Mouse (Mus musculus) erythroblast, embryonic 14.5 days (primary cell): ENCODE measurements around the gene Gpsm3. TPM values are rescaled to one million over a fixed set of nuclear protein-coding genes. Genes with fewer than 3 reads are reported as not detected.

ENCODE experiments used
- H3K27me3 ChIP-seq: 2 replicates; pipeline ENCODE4 v1.6.1; 2012; ENCODE audit warnings: inconsistent platforms; ENCODE audit not compliant: control insufficient read depth
- H3K36me3 ChIP-seq: 2 replicates; pipeline ENCODE4 v1.6.1; 2012; ENCODE audit warnings: mild to moderate bottlenecking, inconsistent platforms; ENCODE audit not compliant: control insufficient read depth
- H3K4me1 ChIP-seq: 2 replicates; pipeline ENCODE4 v1.6.1; 2012; ENCODE audit warnings: inconsistent platforms; ENCODE audit not compliant: control insufficient read depth
- H3K4me3 ChIP-seq: replicated peaks from 2 replicates; pipeline ENCODE3; 2012; ENCODE audit warnings: moderate library complexity, mild to moderate bottlenecking, inconsistent platforms
- H3K9me3 ChIP-seq: 2 replicates; pipeline ENCODE4 v1.6.1; 2012; ENCODE audit warnings: low read length, inconsistent platforms, mixed read lengths; ENCODE audit not compliant: control insufficient read depth
- GATA1 ChIP-seq: IDR thresholded peaks from 2 replicates; pipeline ENCODE4 v1.6.1; 2012; ENCODE audit warnings: low read length, inconsistent platforms, mixed read lengths
- TAL1 ChIP-seq: IDR thresholded peaks from 3 replicates; pipeline ENCODE4 v1.6.1; 2012; ENCODE audit warnings: low read length, inconsistent platforms, mixed read lengths
- polyA plus RNA-seq: library from polyadenylated mRNA; stranded (reverse); fragments of >175 nt; gene quantifications from 2 replicates; pipeline ENCODE4 v1.2.3, GENCODE M21; 2012

Gene Gpsm3
- polyA plus RNA-seq, 1 experiment: 1.2 TPM

- Histone ChIP-seq H3K4me3 (no peak overlapping the region), H3K36me3 (no peaks in the 10 kb centered on the region), H3K9me3 (0 out of 2 replicates have a peak, but pooled peaks cover 3% of the 10 kb centered on the region), H3K4me1 (no peaks in the 10 kb centered on the region), H3K27me3 (peaks cover 9% of the 10 kb centered on the region)
- TF ChIP-seq TAL1 (no peak), GATA1 (no peak)
These were observed 17.2 kb upstream of the Gpsm3 start for GRCm38 (mm10) chr17:34572361-34572760.

GRCm38 (mm10) chr17:34576577-34576976 is 13.0 kb upstream of the Gpsm3 start:
- Histone ChIP-seq H3K9me3 (0 out of 2 replicates have a peak, but pooled peaks cover 3% of the 10 kb centered on the region), H3K36me3 (no peaks in the 10 kb centered on the region), H3K4me3 (no peak overlapping the region), H3K4me1 (no peaks in the 10 kb centered on the region), H3K27me3 (no peaks in the 10 kb centered on the region)
- no peak for TF ChIP-seq GATA1
- TF ChIP-seq TAL1: no peak

GRCm38 (mm10) chr17:34578070-34578469 is 11.5 kb upstream of the Gpsm3 start:
- Histone ChIP-seq H3K36me3 (no peaks in the 10 kb centered on the region), H3K27me3 (no peaks in the 10 kb centered on the region)
- no peak for TF ChIP-seq TAL1
- TF ChIP-seq GATA1: no peak

GRCm38 (mm10) chr17:34582528-34582927 is 7.1 kb upstream of the Gpsm3 start:
- peaks cover 11% of the 10 kb centered on the region for H3K27me3 ChIP-seq
- TF ChIP-seq TAL1: no peak
- TF ChIP-seq GATA1: no peak
- no peaks in the 10 kb centered on the region for H3K36me3 ChIP-seq
- peaks cover 12% of the 10 kb centered on the region for H3K4me1 ChIP-seq
- H3K4me3 ChIP-seq: no peak overlapping the region
- H3K9me3 ChIP-seq: no peaks in the 10 kb centered on the region

More at GRCm38 (mm10) chr17:34578070-34578469, 11.5 kb upstream of the Gpsm3 start:
- Histone ChIP-seq H3K9me3 (no peaks in the 10 kb centered on the region), H3K4me3 (no peak overlapping the region), H3K4me1 (no peaks in the 10 kb centered on the region)

GRCm38 (mm10) chr17:34583397-34583796 is 6.2 kb upstream of the Gpsm3 start:
- Histone ChIP-seq H3K9me3 (no peaks in the 10 kb centered on the region), H3K27me3 (peaks cover 11% of the 10 kb centered on the region), H3K36me3 (no peaks in the 10 kb centered on the region), H3K4me3 (no peak overlapping the region), H3K4me1 (peaks cover 20% of the 10 kb centered on the region)
- TF ChIP-seq TAL1 (no peak), GATA1 (no peak)

- peaks cover 24% of the 10 kb centered on the region for H3K4me1 ChIP-seq
- no peaks in the 10 kb centered on the region for H3K9me3 ChIP-seq
- TF ChIP-seq TAL1: no peak
- TF ChIP-seq GATA1: no peak
- no peak overlapping the region for H3K4me3 ChIP-seq
- H3K36me3 ChIP-seq: no peaks in the 10 kb centered on the region
- H3K27me3 ChIP-seq: peaks cover 13% of the 10 kb centered on the region
These were observed 5.8 kb upstream of the Gpsm3 start for GRCm38 (mm10) chr17:34583819-34584218.

- H3K9me3 ChIP-seq: no peaks in the 10 kb centered on the region
- no peak overlapping the region for H3K4me3 ChIP-seq
- no peaks in the 10 kb centered on the region for H3K36me3 ChIP-seq
- H3K4me1 ChIP-seq: peaks cover 36% of the 10 kb centered on the region
- TF ChIP-seq GATA1 (no peak), TAL1 (no peak)
- H3K27me3 ChIP-seq: peaks cover 18% of the 10 kb centered on the region
These were observed 4.5 kb upstream of the Gpsm3 start for GRCm38 (mm10) chr17:34585121-34585520.

GRCm38 (mm10) chr17:34585877-34586771 is 3.5 kb upstream of the Gpsm3 start:
- H3K27me3 ChIP-seq: peaks cover 26% of the 10 kb centered on the region
- H3K4me3 ChIP-seq: peak overlapping the region; percentile 91
- no peaks in the 10 kb centered on the region for H3K9me3 ChIP-seq
- H3K4me1 ChIP-seq: peaks cover 46% of the 10 kb centered on the region
- H3K36me3 ChIP-seq: no peaks in the 10 kb centered on the region
- TF ChIP-seq GATA1: no peak
- no peak for TF ChIP-seq TAL1

GRCm38 (mm10) chr17:34586796-34587422 is 2.7 kb upstream of the Gpsm3 start:
- TF ChIP-seq TAL1 (no peak), GATA1 (no peak)
- Histone ChIP-seq H3K36me3 (no peaks in the 10 kb centered on the region), H3K9me3 (no peaks in the 10 kb centered on the region), H3K4me1 (peaks cover 54% of the 10 kb centered on the region), H3K4me3 (peak overlapping the region; percentile 91), H3K27me3 (peaks cover 26% of the 10 kb centered on the region)
